Mouse (Mus musculus) embryonic facial prominence, embryonic 10.5 days (tissue): ENCODE measurements around the gene Sgsm3. TPM values are rescaled to one million over a fixed set of nuclear protein-coding genes. Genes with fewer than 3 reads are reported as not detected.
A peak's percentile ranks its signal among the peaks of the same experiment; 100 is the strongest.
"Not testable (repeated sequence)": the region's sequence is repeated elsewhere in the genome, so short reads cannot be mapped to it uniquely, and the experiment has no call there.

Experiments used
- DNase-seq: peaks from one replicate; pipeline ENCODE4 v3.0.0-alpha.2; 2017; ENCODE audit warnings: low spot score
- H3K27ac ChIP-seq: fragments of 300-500 bp; sonication (generic); replicated peaks from 2 replicates; pipeline ENCODE4 v1.5.1; 2016; ENCODE audit warnings: mild to moderate bottlenecking
- H3K27me3 ChIP-seq: fragments of 300-500 bp; sonication (generic); replicated peaks from 2 replicates; pipeline ENCODE4 v1.6.1; 2016; ENCODE audit warnings: low read depth, mild to moderate bottlenecking; ENCODE audit not compliant: poor library complexity, severe bottlenecking
- H3K36me3 ChIP-seq: fragments of 300-500 bp; sonication (generic); replicated peaks from 2 replicates; pipeline ENCODE4 v1.6.1; 2016; ENCODE audit warnings: mild to moderate bottlenecking, moderate library complexity
- H3K4me1 ChIP-seq: fragments of 300-500 bp; sonication (generic); 2 replicates; pipeline ENCODE4 v1.6.1; 2016
- H3K4me3 ChIP-seq: fragments of 300-500 bp; sonication (generic); 2 replicates; pipeline ENCODE4 v1.5.1; 2016; ENCODE audit warnings: mild to moderate bottlenecking, moderate library complexity
- H3K9me3 ChIP-seq: fragments of 300-500 bp; sonication (generic); 2 replicates; pipeline ENCODE4 v1.6.1; 2016; ENCODE audit warnings: mild to moderate bottlenecking
- WGBS: fragments of 180-500 bp; shearing (Covaris S2); methylation state at CpG from one replicate; pipeline ENCODE4 v1.1.7; 2016; 5-methylcytosine and 5-hydroxymethylcytosine counted together
- polyA plus RNA-seq: library from polyadenylated mRNA; unstranded; fragments of >200 nt; fragmentation: Nextera tagmentation; extraction: Ambion mirVana; gene quantifications from 2 replicates; pipeline ENCODE4 v1.2.1, GENCODE M21; 2016

Gene Sgsm3
- 30.8 and 32.0 TPM in 2 replicates for polyA plus RNA-seq

DNA sequence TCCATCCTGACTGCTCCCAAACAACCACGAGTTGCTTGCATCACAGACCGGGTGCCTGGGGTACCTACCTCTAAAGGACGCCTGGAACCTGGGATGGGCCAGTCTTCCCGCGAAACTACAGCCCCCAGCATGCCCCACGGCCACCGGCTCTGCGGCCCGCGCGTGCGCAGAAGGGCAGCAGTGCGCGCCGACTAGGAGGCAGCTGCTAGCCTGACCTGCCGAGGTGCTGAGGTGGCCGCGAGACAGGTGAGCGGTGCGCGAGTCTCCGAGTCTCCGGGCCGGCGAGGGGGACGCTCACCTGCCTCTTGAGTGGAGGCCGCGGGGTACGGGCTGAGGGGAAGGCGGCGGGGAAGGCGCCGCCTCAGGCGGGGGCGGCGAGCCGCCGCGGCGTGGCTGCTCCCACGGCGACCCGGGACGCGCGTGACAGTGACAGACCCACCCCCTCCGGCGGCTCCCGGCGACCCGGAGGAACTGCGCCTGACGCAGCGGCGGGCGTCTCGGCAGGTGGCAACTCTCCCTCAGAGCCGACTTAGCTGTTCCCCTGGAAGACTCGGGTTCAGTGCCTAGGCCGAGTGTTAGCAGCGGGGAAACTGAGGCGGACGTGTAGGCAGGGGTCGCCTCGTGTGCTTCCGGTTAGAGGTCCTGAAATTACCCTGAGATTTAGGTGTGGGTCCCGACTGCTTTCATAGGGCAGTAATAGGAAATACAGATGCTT is at the start of gene Sgsm3:
Gene Sgsm3, plus strand, starts transcription at position 146 of the 715 bp plus-strand sequence.
- H3K27ac ChIP-seq = peak within 1 kb of the TSS; percentile 83
- no peaks in the 10 kb centered on the region for H3K36me3 ChIP-seq
- no peaks in the 10 kb centered on the region for H3K9me3 ChIP-seq
- under 1% methylated on average over 67 of the region's 67 CpGs for WGBS
- peak within 1 kb of the TSS; percentile 93 for H3K4me3 ChIP-seq
- no peaks in the 10 kb centered on the region for H3K27me3 ChIP-seq
- H3K4me1 ChIP-seq = peaks cover 14% of the 10 kb centered on the region
- peak; percentile 91 for DNase-seq

DNA sequence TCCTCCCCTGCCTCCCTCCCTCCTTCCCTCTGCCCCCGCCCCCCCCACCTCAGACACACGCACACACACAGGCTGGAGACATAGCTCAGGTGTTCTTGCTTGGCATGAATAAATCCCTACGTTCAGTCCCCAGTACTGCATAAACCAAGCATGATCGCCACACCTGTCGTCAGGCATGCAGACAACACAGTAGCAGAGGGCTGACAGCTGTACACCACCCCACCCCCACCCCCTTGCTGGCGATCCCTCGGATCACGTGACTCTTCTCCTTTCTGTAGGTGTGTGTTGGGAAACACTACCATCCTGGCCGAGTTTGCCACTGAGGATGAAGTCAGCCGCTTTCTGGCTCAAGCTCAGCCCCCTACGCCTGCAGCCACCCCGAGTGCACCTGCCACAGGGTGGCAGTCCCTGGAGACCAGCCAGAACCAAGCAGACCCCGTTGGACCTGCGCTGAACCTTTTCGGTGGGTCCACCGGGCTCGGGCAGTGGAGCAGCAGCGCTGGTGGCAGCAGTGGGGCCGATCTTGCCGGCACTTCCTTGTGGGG is 48.7 kb upstream of the Sgsm3 start:
- H3K4me3 ChIP-seq = no peak overlapping the region
- H3K4me1 ChIP-seq = peaks cover 13% of the 10 kb centered on the region
- no peak for DNase-seq
- no peaks in the 10 kb centered on the region for H3K27me3 ChIP-seq
- WGBS = 83% methylated on average over 20 of the region's 20 CpGs
- no peak overlapping the region; the same call in 1 of the 2 replicates for H3K27ac ChIP-seq
- H3K36me3 ChIP-seq = peaks cover 75% of the 10 kb centered on the region
- no peaks in the 10 kb centered on the region for H3K9me3 ChIP-seq

DNA sequence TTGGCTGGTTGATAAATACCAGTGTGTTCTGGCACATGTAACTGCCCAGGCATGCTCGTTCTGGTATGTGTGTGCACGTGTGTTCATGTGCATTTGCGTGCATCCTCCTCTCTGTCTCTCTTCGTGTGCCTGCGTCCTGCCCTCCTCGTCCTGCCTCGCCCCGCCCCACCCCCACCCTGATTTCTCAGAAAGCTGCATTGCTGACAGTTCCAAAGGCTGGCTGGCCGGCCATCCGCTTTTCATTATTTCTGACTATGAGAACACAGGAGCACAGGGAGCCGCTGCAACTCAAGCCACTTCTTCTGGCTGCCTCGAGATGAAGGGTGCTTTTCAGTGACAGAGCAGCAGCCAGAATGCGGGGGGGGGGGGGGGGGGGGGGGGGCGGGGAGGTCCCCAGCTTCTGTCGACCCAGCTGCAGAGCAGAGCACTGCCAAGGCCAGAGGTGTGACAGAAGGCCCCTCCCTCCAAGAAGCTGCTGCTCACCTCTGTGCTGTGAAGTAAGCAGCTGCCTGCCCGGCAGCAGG is 47.5 kb upstream of the Sgsm3 start:
- Histone ChIP-seq H3K9me3 (no peaks in the 10 kb centered on the region), H3K4me3 (peak overlapping the region; percentile 25; the same call in 1 of the 2 replicates), H3K36me3 (peaks cover 75% of the 10 kb centered on the region), H3K4me1 (peaks cover 13% of the 10 kb centered on the region), H3K27me3 (no peaks in the 10 kb centered on the region), H3K27ac (peak overlapping the region; percentile 70)
- peak; percentile 87 for DNase-seq
- WGBS = 15% methylated on average over 16 of the region's 16 CpGs

DNA sequence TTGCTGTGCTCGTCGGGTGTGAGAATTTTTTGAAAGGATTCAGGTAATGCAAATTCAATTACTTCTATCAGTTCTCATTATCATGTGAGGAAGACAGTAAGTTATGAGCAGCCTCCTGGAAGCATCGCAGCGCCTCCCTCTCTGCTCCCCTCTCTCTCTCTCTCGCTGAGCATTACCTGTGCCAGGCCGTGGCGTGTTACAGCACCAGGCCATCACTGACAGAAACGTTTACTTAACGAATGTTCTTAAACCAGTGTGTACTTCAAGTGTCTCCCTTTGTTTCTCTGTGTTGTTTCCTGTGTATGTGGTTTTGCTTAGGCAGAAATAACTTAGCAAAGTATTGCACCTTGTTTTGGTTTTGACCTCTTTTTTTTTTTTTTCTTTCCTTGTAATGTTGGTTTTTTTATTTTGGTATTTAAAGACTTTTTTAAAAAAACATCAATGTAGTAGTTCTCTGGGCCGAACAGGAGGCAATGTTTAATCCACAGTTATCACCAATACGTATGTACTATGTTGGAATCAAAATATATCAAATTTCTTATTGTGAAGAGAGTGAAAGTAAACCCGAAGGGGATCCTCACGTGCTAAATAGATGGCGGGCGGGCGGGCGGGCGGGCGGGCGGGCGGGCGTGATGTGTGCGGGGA is 46.8 kb upstream of the Sgsm3 start:
- 91% methylated on average over 23 of the region's 23 CpGs for WGBS
- not testable (repeated sequence) for DNase-seq, H3K4me3 ChIP-seq, H3K9me3 ChIP-seq, H3K27me3 ChIP-seq, H3K27ac ChIP-seq
- Histone ChIP-seq H3K4me1 (peaks cover 13% of the 10 kb centered on the region), H3K36me3 (peaks cover 76% of the 10 kb centered on the region)

DNA sequence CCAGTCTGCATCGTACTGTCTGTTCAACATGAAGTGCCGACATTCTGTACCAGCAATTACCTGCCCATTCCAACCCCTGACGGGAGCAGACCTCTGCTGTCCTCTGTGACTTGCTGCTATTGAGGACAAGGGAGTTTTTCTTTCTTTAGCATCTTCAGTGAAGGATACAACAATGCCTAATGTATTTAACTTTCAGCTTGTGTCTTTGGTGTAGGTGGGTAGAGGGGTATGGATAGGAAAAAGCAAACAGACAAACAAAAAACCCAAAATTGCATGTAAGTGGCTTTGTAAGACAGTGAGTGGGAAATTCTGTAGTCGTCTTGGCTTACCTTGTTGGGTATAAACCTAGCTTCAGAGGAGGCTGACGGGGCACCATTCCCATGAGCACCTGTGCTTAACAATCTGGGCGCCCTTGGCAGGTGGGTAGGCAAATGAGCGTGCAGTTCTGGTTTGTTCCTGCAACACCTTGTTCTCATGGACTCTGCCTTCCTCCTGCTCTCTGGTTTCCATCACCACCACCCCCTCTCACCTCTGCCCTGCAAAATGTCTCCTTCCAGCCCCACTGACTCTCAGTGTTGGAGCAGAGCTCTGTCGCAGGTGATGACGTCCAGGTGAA is 46.1 kb upstream of the Sgsm3 start:
- H3K4me1 ChIP-seq = peaks cover 13% of the 10 kb centered on the region
- no peaks in the 10 kb centered on the region for H3K27me3 ChIP-seq
- H3K36me3 ChIP-seq = peaks cover 75% of the 10 kb centered on the region
- WGBS = 89% methylated on average over 9 of the region's 9 CpGs
- DNase-seq = no peak
- no peak overlapping the region for H3K4me3 ChIP-seq
- no peak overlapping the region for H3K27ac ChIP-seq
- no peaks in the 10 kb centered on the region for H3K9me3 ChIP-seq

DNA sequence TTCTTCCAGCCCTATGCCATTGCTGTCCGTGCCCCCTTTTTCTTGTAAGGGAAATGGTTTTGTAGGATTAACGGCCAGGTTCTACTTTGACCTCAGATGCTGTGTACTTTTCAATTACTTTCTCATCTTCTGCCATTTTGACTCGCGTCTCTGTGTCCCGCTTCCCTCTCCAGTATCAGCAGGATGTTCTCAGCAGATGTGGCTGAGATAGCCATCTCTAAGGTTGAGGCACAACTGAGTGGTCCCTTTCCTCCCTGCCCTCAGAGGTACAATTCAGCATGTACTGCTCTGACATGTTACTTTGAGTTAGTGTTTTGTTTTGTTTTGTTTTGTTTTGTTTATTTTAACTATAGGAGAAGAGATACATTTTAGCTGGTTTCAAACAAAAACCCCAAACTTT is 42.7 kb upstream of the Sgsm3 start:
- H3K4me3 ChIP-seq = no peak overlapping the region
- no peak overlapping the region for H3K27ac ChIP-seq
- 91% methylated on average over 5 of the region's 5 CpGs for WGBS
- H3K9me3 ChIP-seq = no peaks in the 10 kb centered on the region
- DNase-seq = no peak
- H3K4me1 ChIP-seq = peaks cover 7% of the 10 kb centered on the region
- peaks cover 62% of the 10 kb centered on the region for H3K36me3 ChIP-seq
- no peaks in the 10 kb centered on the region for H3K27me3 ChIP-seq

DNA sequence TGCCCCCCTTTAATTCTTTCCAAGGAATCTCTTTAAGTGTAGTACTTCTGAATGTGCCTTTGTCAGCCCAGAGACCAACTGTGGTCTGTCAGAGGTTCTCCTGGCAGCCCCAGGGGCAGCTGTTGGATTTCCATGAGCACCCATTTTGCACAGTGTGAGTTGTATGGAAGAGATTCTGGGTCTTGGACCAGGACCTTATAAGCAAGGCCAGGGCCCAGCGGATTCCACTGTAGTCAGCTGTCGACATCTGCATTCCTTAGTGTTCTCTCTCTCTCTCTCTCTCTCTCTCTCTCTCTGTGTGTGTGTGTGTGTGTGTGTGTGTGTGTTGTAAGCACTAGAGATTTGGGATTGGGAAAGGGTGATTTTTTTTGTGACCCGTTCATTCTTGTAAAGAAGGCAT is 40.9 kb upstream of the Sgsm3 start:
- H3K4me3 ChIP-seq = no peak overlapping the region
- no peaks in the 10 kb centered on the region for H3K9me3 ChIP-seq
- no peak for DNase-seq
- no peaks in the 10 kb centered on the region for H3K4me1 ChIP-seq
- WGBS = 77% methylated on average over 3 of the region's 3 CpGs
- no peak overlapping the region for H3K27ac ChIP-seq
- no peaks in the 10 kb centered on the region for H3K27me3 ChIP-seq
- H3K36me3 ChIP-seq = peaks cover 61% of the 10 kb centered on the region

DNA sequence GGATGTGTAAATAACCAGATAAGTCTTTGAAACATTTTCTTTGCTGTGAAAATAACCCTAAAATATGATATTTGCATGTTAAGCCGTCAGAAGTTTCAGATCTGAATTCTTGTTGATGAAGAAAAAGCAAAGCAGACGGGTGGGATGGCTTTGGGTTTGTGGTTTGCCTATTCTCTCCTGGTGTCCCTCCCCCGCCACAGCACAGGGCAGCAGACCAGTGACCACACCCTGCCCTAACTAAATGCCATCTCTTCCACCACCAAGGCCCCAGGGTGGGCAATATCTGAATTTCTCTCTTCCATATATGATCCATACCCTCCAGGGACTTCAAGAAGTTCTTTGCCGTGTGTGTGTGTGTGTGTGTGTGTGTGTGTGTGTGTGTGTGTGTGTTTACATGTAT is 39.0 kb upstream of the Sgsm3 start:
- Histone ChIP-seq H3K27ac (no peak overlapping the region), H3K36me3 (peaks cover 55% of the 10 kb centered on the region), H3K9me3 (no peaks in the 10 kb centered on the region), H3K27me3 (no peaks in the 10 kb centered on the region), H3K4me3 (no peak overlapping the region), H3K4me1 (no peaks in the 10 kb centered on the region)
- 84% methylated on average over 4 of the region's 4 CpGs for WGBS
- DNase-seq = no peak

DNA sequence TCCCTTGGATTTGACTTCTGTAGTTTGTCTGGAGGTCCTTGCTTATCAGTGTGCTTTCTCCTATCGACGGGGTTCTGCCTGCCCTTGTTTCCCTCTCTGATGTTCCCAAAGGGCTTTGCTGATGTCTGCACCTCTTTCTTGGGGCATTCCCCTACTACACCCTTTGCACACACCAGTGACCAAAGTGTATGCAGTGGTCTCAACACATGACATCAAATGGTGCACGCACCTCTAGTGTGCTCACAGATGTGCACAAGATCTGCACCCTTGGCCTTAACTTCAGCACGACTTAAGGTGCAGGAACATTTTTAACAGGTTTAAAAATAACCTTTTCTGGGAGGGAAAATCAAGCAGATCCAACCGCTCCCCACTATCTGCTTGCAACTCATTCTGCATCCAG is 38.2 kb upstream of the Sgsm3 start:
- no peak overlapping the region for H3K27ac ChIP-seq
- no peak overlapping the region for H3K4me3 ChIP-seq
- H3K9me3 ChIP-seq = no peaks in the 10 kb centered on the region
- no peaks in the 10 kb centered on the region for H3K4me1 ChIP-seq
- 90% methylated on average over 5 of the region's 5 CpGs for WGBS
- DNase-seq = no peak
- H3K36me3 ChIP-seq = peaks cover 47% of the 10 kb centered on the region
- no peaks in the 10 kb centered on the region for H3K27me3 ChIP-seq

DNA sequence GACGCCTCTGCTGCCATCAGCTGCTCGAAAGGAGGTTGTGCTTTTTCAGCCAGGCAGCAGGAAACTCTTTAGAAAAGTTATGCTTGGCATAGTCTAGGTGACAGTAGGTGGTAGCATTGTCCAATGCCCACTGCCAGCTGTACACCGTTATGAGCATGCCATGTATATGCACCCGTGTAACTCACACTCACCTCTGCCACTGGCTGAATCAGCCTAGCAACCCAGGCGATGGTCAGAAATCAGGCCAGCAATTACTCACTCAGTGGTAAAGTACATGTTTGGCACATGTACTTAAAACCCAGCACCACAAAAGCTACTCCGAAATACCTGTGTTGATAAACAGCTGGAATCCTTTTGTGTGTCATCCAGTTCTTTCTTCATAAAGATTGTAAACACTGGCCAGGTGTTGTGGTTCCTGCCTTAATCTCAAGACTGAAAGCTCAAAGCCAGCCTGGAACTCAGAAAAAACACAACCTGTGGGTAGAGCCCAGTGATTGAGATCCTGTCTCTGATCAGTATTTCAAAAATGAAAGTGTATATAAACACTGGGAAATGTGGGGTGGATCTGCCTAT is 36.0 kb upstream of the Sgsm3 start:
- WGBS = 91% methylated on average over 6 of the region's 6 CpGs
- Histone ChIP-seq H3K4me3 (no peak overlapping the region), H3K27ac (no peak overlapping the region), H3K36me3 (peaks cover 28% of the 10 kb centered on the region), H3K9me3 (no peaks in the 10 kb centered on the region), H3K4me1 (no peaks in the 10 kb centered on the region), H3K27me3 (no peaks in the 10 kb centered on the region)
- DNase-seq = no peak

DNA sequence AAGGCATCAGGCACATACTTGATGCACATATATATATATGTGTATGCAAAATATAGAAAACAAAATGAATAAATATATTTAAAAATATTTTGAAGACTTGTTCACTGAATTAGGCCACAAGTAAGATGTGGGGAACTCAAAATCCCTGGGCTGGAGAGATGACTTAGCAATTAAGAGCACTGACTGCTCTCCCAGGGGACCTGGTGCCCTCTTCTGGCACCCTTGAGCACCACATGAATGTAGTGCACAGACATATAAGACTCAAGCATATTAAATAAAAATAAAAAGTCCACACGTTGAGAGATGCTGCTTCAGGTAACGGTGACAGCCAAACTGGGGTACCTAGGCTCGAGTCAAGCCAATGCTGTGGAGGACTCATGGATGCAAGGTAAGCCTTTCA is 31.7 kb upstream of the Sgsm3 start:
- no peak overlapping the region for H3K4me3 ChIP-seq
- no peaks in the 10 kb centered on the region for H3K9me3 ChIP-seq
- no peak for DNase-seq
- no peaks in the 10 kb centered on the region for H3K27me3 ChIP-seq
- peaks cover 26% of the 10 kb centered on the region for H3K36me3 ChIP-seq
- WGBS = 64% methylated on average over 3 of the region's 3 CpGs
- H3K27ac ChIP-seq = no peak overlapping the region
- H3K4me1 ChIP-seq = peaks cover 14% of the 10 kb centered on the region
